Mouse (Mus musculus) liver, adult 2 months (tissue): ENCODE data around the gene Mief2. TPM values are rescaled to one million over a fixed set of nuclear protein-coding genes. Genes with fewer than 3 reads are reported as not detected.
A peak's percentile ranks its signal among the peaks of the same experiment; 100 is the strongest.

ENCODE experiments used
- DNase-seq: peaks from one replicate; pipeline ENCODE4 v3.0.0-alpha.2; 2011; ENCODE audit warnings: low read depth, low spot score; ENCODE audit errors: extremely low read depth
- H3K27ac ChIP-seq: fragments of 200-500 bp; replicated peaks from 2 replicates; pipeline ENCODE4 v1.5.1; 2012; ENCODE audit warnings: low read depth, mild to moderate bottlenecking, control low read depth, inconsistent platforms, low read length; ENCODE audit not compliant: insufficient read depth
- H3K27me3 ChIP-seq: fragments of 200-500 bp; 2 replicates; pipeline ENCODE4 v1.6.1; 2012; ENCODE audit warnings: mild to moderate bottlenecking, moderate library complexity, low read length, inconsistent platforms; ENCODE audit not compliant: control insufficient read depth, insufficient read depth
- H3K36me3 ChIP-seq: fragments of 200-500 bp; 2 replicates; pipeline ENCODE4 v1.6.1; 2012; ENCODE audit warnings: low read length, inconsistent platforms; ENCODE audit not compliant: control insufficient read depth, insufficient read depth
- H3K4me1 ChIP-seq: fragments of 200-500 bp; 2 replicates; pipeline ENCODE4 v1.6.1; 2011; ENCODE audit warnings: low read length; ENCODE audit not compliant: control insufficient read depth, insufficient read depth
- H3K4me3 ChIP-seq: fragments of 200-500 bp; 2 replicates; pipeline ENCODE4 v1.5.1; 2011; ENCODE audit warnings: low read depth, mild to moderate bottlenecking, control low read depth, low read length, moderate library complexity; ENCODE audit not compliant: insufficient read depth
- H3K79me2 ChIP-seq: fragments of 200-500 bp; 2 replicates; pipeline ENCODE4 v1.6.1; 2012; ENCODE audit warnings: inconsistent platforms, mild to moderate bottlenecking, low read length, moderate library complexity; ENCODE audit not compliant: control insufficient read depth, insufficient read depth
- H3K9ac ChIP-seq: fragments of 200-500 bp; 2 replicates; pipeline ENCODE4 v1.6.1; 2012; ENCODE audit warnings: low read depth, mild to moderate bottlenecking, control low read depth, inconsistent platforms, low read length
- CTCF ChIP-seq: fragments of 200-500 bp; IDR thresholded peaks from 2 replicates; pipeline ENCODE4 v1.5.1; 2011; ENCODE audit warnings: low read depth, low read length, control low read depth
- POLR2A ChIP-seq: fragments of 200-500 bp; IDR thresholded peaks from 2 replicates; pipeline ENCODE4 v1.6.1; 2011; ENCODE audit warnings: low read length, control low read depth; ENCODE audit not compliant: insufficient read depth; ENCODE audit errors: extremely low read depth
- WGBS: fragments of 180-500 bp; shearing (Covaris S2); methylation state at CpG from one replicate; pipeline ENCODE4 v1.1.7; 2018; 5-methylcytosine and 5-hydroxymethylcytosine counted together
- polyA plus RNA-seq: library from polyadenylated mRNA; depleted of rRNA; stranded (reverse); fragments of >200 nt; gene quantifications from 2 replicates; pipeline ENCODE4 v1.2.3, GENCODE M21; 2012
- total RNA-seq: library from RNA; depleted of rRNA; stranded (reverse); fragments of >200 nt; gene quantifications from 2 replicates; pipeline ENCODE4 v1.2.3, GENCODE M21; 2014

Mief2 gene
- total and polyA plus RNA-seq, 2 experiments: 13.1 to 26.3 TPM

DNA sequence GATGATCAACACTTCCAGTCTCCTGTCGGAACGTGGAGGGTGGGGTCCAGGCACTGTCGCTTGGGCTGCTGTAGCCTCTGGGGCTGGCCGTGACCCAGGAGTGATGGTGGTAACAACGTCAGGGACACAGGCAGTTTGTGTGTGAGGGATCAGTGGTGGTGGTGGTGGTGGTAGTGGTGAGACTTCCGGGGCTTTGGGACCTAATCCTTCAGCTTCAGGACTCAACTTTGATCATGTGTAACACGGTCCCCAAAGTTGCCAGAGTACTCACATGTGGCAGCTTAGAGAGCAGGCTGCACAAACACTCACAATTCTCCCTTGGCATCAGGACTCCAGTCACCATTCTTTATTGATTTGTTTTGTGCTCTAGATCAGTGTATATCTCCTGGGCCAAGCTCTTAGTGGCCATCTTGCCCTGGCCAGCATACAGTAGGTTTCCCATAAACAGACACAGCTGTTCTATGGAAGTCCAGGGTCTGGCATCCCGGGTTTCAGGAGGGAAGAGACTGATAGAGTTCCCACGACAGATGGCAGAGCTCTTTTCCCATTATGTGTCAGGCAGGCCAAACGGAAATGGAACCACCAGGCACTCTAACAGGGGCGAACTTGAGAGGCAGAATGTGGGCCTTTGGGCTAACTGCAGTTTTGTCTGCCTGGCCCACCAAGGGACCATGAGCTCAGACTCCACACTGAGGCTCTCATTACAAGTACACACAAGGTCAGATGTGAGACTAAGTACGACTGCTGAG is 632 bp upstream of the Mief2 start:
- TF ChIP-seq POLR2A: no peak
- no peak for TF ChIP-seq CTCF
- Histone ChIP-seq H3K9ac (peak overlapping the region; percentile 99), H3K4me3 (peak overlapping the region; percentile 99), H3K27me3 (no peaks in the 10 kb centered on the region), H3K4me1 (peaks cover 35% of the 10 kb centered on the region), H3K79me2 (peaks cover 9% of the 10 kb centered on the region; the same call in 1 of the 2 replicates), H3K36me3 (peaks cover 2% of the 10 kb centered on the region; the same call in 1 of the 2 replicates), H3K27ac (peak overlapping the region; percentile 86)
- 4% methylated on average over 12 of the region's 12 CpGs for WGBS
- DNase-seq: peak; percentile 62

DNA sequence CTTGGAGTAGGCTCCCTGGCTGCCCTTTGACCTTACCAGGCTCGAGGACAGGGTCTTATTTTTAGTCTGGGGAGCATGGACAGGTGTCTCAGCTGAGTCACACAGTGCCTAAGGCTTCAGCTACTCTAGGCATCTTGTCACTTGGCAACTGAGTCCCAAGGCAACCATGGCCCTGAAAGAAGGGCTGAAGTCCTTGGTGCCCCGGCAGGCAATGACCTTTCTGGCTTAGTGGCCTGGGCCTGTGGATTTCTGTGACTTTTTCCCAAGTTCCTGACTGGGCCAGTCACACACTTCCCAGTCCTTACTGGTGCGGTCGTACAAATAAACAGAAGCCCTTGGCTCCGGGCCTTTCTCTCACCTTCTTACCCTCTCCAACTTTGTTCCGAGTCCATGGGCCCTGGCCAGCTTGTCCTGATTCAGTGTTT is 1.0 kb downstream of the Mief2 start:
- DNase-seq: peak; percentile 98
- H3K4me1 ChIP-seq: peaks cover 35% of the 10 kb centered on the region

DNA sequence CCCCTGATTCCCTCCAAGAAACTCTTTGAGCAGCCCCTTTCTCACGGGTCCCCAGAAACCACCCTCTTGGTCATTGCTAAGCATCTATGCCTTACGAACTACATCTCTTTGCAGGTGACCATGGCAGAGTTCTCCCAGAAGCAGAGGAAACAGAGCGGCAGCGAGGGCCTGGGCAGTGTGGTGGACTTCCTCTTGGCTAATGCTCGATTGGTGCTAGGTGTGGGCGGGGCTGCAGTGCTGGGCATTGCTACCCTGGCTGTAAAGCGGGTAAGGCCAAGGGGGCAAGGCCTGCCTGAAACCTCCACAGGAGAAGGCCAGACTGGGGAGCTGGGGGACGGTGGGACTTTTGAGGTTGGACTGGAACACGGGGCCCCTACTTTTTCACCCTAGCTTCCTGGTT is 2.0 kb downstream of the Mief2 start:
- Histone ChIP-seq H3K79me2 (peaks cover 9% of the 10 kb centered on the region; the same call in 1 of the 2 replicates), H3K9ac (no peak overlapping the region; the same call in 1 of the 2 replicates), H3K36me3 (no peaks in the 10 kb centered on the region), H3K27me3 (no peaks in the 10 kb centered on the region), H3K4me1 (peaks cover 35% of the 10 kb centered on the region), H3K27ac (peak overlapping the region; percentile 77), H3K4me3 (no peak overlapping the region)
- TF ChIP-seq POLR2A: no peak
- TF ChIP-seq CTCF: no peak
- WGBS: 51% methylated on average over 9 of the region's 9 CpGs
- DNase-seq: peak; percentile 78

More for the DNA sequence above, 1.0 kb downstream of the Mief2 start:
- no peaks in the 10 kb centered on the region for H3K27me3 ChIP-seq
- TF ChIP-seq CTCF: no peak
- 25% methylated on average over 6 of the region's 6 CpGs for WGBS
- H3K9ac ChIP-seq: peak overlapping the region; percentile 4; the same call in 1 of the 2 replicates
- H3K27ac ChIP-seq: peak overlapping the region; percentile 77
- H3K36me3 ChIP-seq: no peaks in the 10 kb centered on the region
- no peak overlapping the region; the same call in 1 of the 2 replicates for H3K4me3 ChIP-seq
- H3K79me2 ChIP-seq: peaks cover 9% of the 10 kb centered on the region; the same call in 1 of the 2 replicates

DNA sequence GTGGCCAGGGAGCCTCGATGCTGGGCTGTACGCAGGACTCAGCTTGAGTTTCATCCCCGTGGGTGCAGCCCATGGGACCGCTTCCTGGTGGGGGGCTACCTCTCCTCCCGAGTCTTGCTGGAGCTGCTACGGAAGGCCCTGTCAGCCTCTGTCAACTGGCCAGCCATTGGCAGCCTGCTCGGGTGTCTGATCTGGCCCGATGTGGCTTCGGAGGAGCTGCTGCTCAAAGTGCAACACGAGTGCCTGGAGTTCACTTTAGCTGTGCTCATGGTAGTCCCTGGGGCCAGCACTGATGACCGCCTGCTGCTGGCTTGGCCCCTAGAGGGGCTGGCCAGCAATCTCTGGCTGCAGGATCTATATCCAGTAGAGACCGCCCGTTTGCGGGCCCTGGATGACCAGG is 3.1 kb downstream of the Mief2 start:
- Histone ChIP-seq H3K79me2 (peaks cover 6% of the 10 kb centered on the region; the same call in 1 of the 2 replicates), H3K27me3 (no peaks in the 10 kb centered on the region), H3K4me3 (no peak overlapping the region; the same call in 1 of the 2 replicates), H3K36me3 (no peaks in the 10 kb centered on the region), H3K9ac (0 out of 2 replicates have a peak overlapping the region, but pooled peaks have one; percentile 14), H3K27ac (peak overlapping the region; percentile 65), H3K4me1 (peaks cover 31% of the 10 kb centered on the region)
- no peak for TF ChIP-seq CTCF
- TF ChIP-seq POLR2A: no peak
- WGBS: 62% methylated on average over 14 of the region's 14 CpGs
- DNase-seq: peak; percentile 88

DNA sequence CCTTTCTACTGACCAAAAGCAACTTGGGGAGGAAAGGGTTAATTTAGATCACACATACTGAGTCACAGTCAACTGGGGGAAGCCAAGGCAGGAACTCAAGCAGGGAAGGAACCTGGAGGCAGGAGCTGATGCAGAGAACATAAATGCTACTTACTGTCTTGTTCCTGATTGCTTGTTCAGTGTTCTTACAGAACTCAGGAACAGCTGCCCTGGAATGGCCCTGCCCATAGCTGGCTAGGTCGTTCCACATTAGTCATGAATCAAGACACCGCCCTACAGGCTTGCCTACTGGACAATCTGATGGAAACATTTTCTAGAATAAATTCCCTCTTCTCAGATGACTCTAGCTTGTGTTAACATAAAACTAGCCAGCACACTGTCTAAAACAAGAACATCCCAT is 6.0 kb downstream of the Mief2 start:
- H3K79me2 ChIP-seq: no peaks in the 10 kb centered on the region; the same call in 1 of the 2 replicates
- H3K36me3 ChIP-seq: no peaks in the 10 kb centered on the region
- DNase-seq: no peak
- no peak for TF ChIP-seq POLR2A
- TF ChIP-seq CTCF: no peak
- H3K4me3 ChIP-seq: no peak overlapping the region
- H3K27me3 ChIP-seq: no peaks in the 10 kb centered on the region
- H3K27ac ChIP-seq: no peak overlapping the region
- H3K9ac ChIP-seq: no peak overlapping the region
- peaks cover 22% of the 10 kb centered on the region for H3K4me1 ChIP-seq
- 55% methylated on average over 2 of the region's 2 CpGs for WGBS

DNA sequence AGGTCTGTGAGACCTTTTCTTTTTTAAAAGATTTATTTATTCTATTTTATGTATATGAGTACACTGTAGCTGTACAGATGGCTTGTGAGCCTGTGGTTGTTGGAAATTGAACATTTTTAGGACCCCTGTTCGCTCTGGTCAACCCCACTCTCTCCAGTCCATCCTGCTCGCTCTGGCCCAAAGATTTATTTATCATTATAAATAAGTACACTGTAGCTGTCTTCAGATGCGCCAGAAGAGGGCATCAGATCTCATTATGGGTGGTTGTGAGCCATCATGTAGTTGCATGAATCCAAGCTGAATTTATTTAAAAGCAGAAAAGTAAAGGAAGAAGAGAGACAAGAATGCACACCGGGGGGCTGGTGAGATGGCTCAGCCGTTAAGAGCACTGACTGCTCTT is 7.0 kb downstream of the Mief2 start:
- WGBS: 81% methylated on average over 5 of the region's 5 CpGs
- TF ChIP-seq CTCF (no peak), POLR2A (no peak)
- Histone ChIP-seq H3K9ac (no peak overlapping the region), H3K4me1 (peaks cover 17% of the 10 kb centered on the region), H3K27me3 (no peaks in the 10 kb centered on the region), H3K79me2 (no peaks in the 10 kb centered on the region; the same call in 1 of the 2 replicates), H3K27ac (no peak overlapping the region), H3K36me3 (no peaks in the 10 kb centered on the region), H3K4me3 (no peak overlapping the region)
- no peak for DNase-seq
